Mouse (Mus musculus) G1E (cell line): Measurements from ENCODE around the gene Klk1b4. TPM values are rescaled to one million over a fixed set of nuclear protein-coding genes. Genes with fewer than 3 reads are reported as not detected.
"Not testable (repeated sequence)": the region's sequence is repeated elsewhere in the genome, so short reads cannot be mapped to it uniquely, and the experiment has no call there.

Source experiments
- ATAC-seq: 2 replicates; pipeline ENCODE4 v1.8.0; 2016; ENCODE audit warnings: mild to moderate bottlenecking; ENCODE audit not compliant: insufficient number of reproducible peaks, poor library complexity, low FRiP score, severe bottlenecking; ENCODE audit errors: extremely low read depth
- DNase-seq: peaks from one replicate; pipeline ENCODE4 v3.0.0; 2012; ENCODE audit warnings: low spot score
- H3K27me3 ChIP-seq: 2 replicates; pipeline ENCODE4 v1.6.1; 2012; ENCODE audit warnings: mild to moderate bottlenecking, low read length, inconsistent platforms; ENCODE audit not compliant: insufficient read depth
- H3K36me3 ChIP-seq: replicated peaks from 2 replicates; pipeline ENCODE3; 2012; ENCODE audit warnings: mild to moderate bottlenecking, inconsistent platforms
- H3K4me1 ChIP-seq: 2 replicates; pipeline ENCODE4 v1.6.1; 2012; ENCODE audit warnings: low read depth, low read length, inconsistent platforms, mixed read lengths; ENCODE audit not compliant: insufficient read depth
- H3K4me3 ChIP-seq: 2 replicates; pipeline ENCODE4 v1.5.1; 2012; ENCODE audit warnings: low read depth, mild to moderate bottlenecking, inconsistent platforms, low read length, moderate library complexity, mixed read lengths
- H3K9me3 ChIP-seq: replicated peaks from 2 replicates; pipeline ENCODE4 v1.6.1; 2012; ENCODE audit warnings: inconsistent platforms
- CTCF ChIP-seq: IDR thresholded peaks from 2 replicates; pipeline ENCODE4 v1.5.1; 2012; ENCODE audit warnings: low read depth, low read length, inconsistent platforms, mixed read lengths
- GATA1 ChIP-seq: IDR thresholded peaks from 2 replicates; pipeline ENCODE4 v1.6.1; 2012; ENCODE audit warnings: borderline replicate concordance, low read length, inconsistent platforms, mixed read lengths
- GATA2 ChIP-seq: IDR thresholded peaks from 2 replicates; pipeline ENCODE4 v1.6.1; 2012; ENCODE audit warnings: low read depth, low read length, inconsistent platforms, borderline replicate concordance
- POLR2AphosphoS5 ChIP-seq: IDR thresholded peaks from 2 replicates; pipeline ENCODE4 v1.6.1; 2012; ENCODE audit warnings: low read depth, low read length, inconsistent platforms; ENCODE audit not compliant: insufficient replicate concordance
- TAL1 ChIP-seq: conservative IDR thresholded peaks from 2 replicates; pipeline ENCODE4 v1.6.1; 2012; ENCODE audit warnings: low read depth, low read length, inconsistent platforms, mixed read lengths
- polyA plus RNA-seq: library from polyadenylated mRNA; stranded (reverse); fragments of >175 nt; gene quantifications from 2 replicates; pipeline ENCODE4 v1.2.3, GENCODE M21; 2012
- total RNA-seq, 2 experiments: library from RNA; stranded (forward) in 1 of 2; stranded (reverse) in 1 of 2; fragments of 200-1000 nt in 1 of 2; fragments of >200 nt in 1 of 2; fragmentation: Nextera tagmentation in 1 of 2; gene quantifications; 2 replicates each; pipeline ENCODE4 v1.2.3; 2014 to 2017

The Klk1b4 gene
- total and polyA plus RNA-seq, 3 experiments, result not detected

GRCm38 (mm10) chr7:44241163-44241562 is 33.9 kb downstream of the Klk1b4 start:
- Histone ChIP-seq H3K9me3 (no peaks in the 10 kb centered on the region), H3K27me3 (peaks cover 30% of the 10 kb centered on the region), H3K4me1 (peaks cover 11% of the 10 kb centered on the region), H3K36me3 (peaks cover 5% of the 10 kb centered on the region), H3K4me3 (no peak overlapping the region)
- DNase-seq (no peak), ATAC-seq (no peak)
- TF ChIP-seq TAL1, result no peak
- TF ChIP-seq POLR2AphosphoS5, result no peak
- TF ChIP-seq GATA2, result no peak

- ATAC-seq, result no peak
- peaks cover 22% of the 10 kb centered on the region for H3K4me1 ChIP-seq
- H3K9me3 ChIP-seq, result no peaks in the 10 kb centered on the region
- peaks cover 15% of the 10 kb centered on the region for H3K27me3 ChIP-seq
- no peak for DNase-seq
- H3K36me3 ChIP-seq, result peaks cover 19% of the 10 kb centered on the region
- TF ChIP-seq TAL1 (no peak), GATA1 (no peak), GATA2 (no peak)
- no peak overlapping the region for H3K4me3 ChIP-seq
Observed at GRCm38 (mm10) chr7:44244080-44244479, 36.8 kb downstream of the Klk1b4 start.

DNA sequence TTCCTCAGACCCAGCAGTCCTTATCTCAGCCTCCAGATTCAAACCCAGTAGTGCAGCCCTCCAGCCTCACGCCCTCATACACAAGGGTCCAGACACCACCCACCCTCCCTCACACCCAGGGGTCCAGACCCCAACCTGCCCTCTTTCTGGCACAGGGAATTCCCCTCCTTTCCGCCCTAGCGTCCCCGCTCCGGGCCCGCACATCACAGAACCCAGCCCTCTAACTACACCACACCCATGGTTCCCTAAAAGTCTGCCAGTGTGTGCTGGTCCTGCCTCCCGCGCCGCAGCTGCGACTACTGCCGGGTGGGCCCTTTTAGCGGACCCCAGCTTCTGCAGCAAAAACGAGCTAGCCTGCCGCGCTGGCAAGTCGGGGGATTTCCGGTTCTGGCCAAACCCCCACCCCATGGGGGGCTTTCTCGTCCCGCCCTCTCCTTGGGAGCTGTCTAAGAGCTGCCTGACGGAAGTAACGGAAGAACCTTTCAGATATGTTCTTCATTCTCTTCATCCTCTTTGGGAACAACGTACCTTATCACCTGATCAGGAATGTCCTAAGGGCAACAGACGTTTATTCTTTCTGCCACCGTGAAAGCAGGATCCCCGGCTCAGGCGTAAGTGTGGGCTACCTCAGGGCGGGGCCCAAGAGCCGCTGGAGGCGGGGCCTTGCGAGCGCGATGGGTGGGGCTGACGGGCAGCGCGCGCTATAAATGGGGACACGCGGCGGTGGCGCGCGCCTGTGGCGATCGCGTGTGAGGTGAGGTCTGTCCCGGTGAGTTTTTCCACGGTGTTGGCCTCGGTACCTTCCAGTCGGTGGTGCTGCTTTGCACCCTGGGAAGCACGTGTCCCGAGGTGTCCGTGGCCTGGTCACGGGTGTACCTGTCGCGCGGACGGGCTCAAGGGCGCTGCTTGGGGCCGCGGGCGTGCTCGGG is 39.1 kb downstream of the Klk1b4 start, which contains the start of the genes 1700028J19Rik and 2410002F23Rik:
TSS of gene 1700028J19Rik (minus strand) at position 641 of the 929 bp plus-strand sequence.
TSS of gene 2410002F23Rik (plus strand) at position 668 of the 929 bp plus-strand sequence.
- peaks cover 42% of the 10 kb centered on the region for H3K4me1 ChIP-seq
- TF ChIP-seq POLR2AphosphoS5, result peak; percentile 94; the same call in 1 of the 2 replicates
- no peak for TF ChIP-seq CTCF
- no peak for TF ChIP-seq GATA1
- no peak for TF ChIP-seq GATA2
- peak; percentile 90 for DNase-seq
- H3K27me3 ChIP-seq, result peaks cover 3% of the 10 kb centered on the region; the same call in 1 of the 2 replicates
- peaks cover 42% of the 10 kb centered on the region for H3K36me3 ChIP-seq
- peak within 1 kb of the TSS; percentile 99 for H3K4me3 ChIP-seq
- no peaks in the 10 kb centered on the region for H3K9me3 ChIP-seq
- ATAC-seq, result peak; percentile 62

GRCm38 (mm10) chr7:44246984-44247470 is 39.8 kb downstream of the Klk1b4 start:
- peaks cover 45% of the 10 kb centered on the region for H3K4me1 ChIP-seq
- H3K9me3 ChIP-seq, result no peaks in the 10 kb centered on the region
- peaks cover 45% of the 10 kb centered on the region for H3K36me3 ChIP-seq
- no peak for TF ChIP-seq POLR2AphosphoS5
- TF ChIP-seq CTCF, result no peak
- no peak for TF ChIP-seq TAL1
- no peak for TF ChIP-seq GATA1
- no peak for TF ChIP-seq GATA2
- peak overlapping the region; percentile 99 for H3K4me3 ChIP-seq
- peaks cover 3% of the 10 kb centered on the region; the same call in 1 of the 2 replicates for H3K27me3 ChIP-seq
- DNase-seq (peak; percentile 66), ATAC-seq (no peak)

- TF ChIP-seq TAL1, result no peak
- no peak for TF ChIP-seq GATA2
- TF ChIP-seq POLR2AphosphoS5, result no peak
- Histone ChIP-seq H3K4me1 (peaks cover 54% of the 10 kb centered on the region), H3K9me3 (no peaks in the 10 kb centered on the region), H3K27me3 (no peaks in the 10 kb centered on the region), H3K36me3 (peaks cover 54% of the 10 kb centered on the region), H3K4me3 (peak overlapping the region; percentile 99)
- ATAC-seq (no peak), DNase-seq (no peak)
Observed at GRCm38 (mm10) chr7:44247971-44248370, 40.7 kb downstream of the Klk1b4 start.

DNA sequence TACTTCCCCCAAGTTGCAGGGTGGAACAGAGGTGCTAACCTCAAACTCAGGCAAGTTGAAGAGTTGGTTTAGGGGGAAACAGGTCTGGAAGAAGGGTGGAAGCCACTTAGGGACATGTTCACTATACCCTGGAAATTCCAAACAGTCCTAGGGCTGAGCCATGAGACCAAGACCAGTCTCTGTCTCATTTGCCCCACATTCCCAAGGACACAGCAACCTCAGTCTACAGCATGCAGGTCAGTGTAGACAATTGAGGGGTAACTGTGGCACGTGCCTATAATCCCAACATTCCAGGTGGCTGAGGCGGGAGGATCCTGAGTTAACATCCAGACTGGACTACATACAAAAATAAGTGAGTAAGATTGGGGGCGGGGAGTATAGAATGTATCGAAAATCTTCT is 42.0 kb downstream of the Klk1b4 start:
- Histone ChIP-seq H3K9me3 (no peaks in the 10 kb centered on the region), H3K4me1 (peaks cover 64% of the 10 kb centered on the region), H3K4me3 (peak overlapping the region; percentile 1; the same call in 1 of the 2 replicates), H3K36me3 (peaks cover 64% of the 10 kb centered on the region), H3K27me3 (no peaks in the 10 kb centered on the region)
- DNase-seq (no peak), ATAC-seq (no peak)
- no peak; the same call in 1 of the 2 replicates for TF ChIP-seq POLR2AphosphoS5
- no peak for TF ChIP-seq GATA2
- TF ChIP-seq CTCF, result no peak
- no peak for TF ChIP-seq TAL1
- TF ChIP-seq GATA1, result no peak

- not testable (repeated sequence) for DNase-seq, H3K9me3 ChIP-seq, ATAC-seq, H3K27me3 ChIP-seq
- H3K4me1 ChIP-seq, result peaks cover 54% of the 10 kb centered on the region
- H3K36me3 ChIP-seq, result peaks cover 76% of the 10 kb centered on the region
- H3K4me3 ChIP-seq, result peak overlapping the region; percentile 62; the same call in 1 of the 2 replicates
Observed at GRCm38 (mm10) chr7:44250732-44251275, 43.6 kb downstream of the Klk1b4 start.
